Mouse (Mus musculus) MEL (cell line): Measurements from ENCODE around the gene Hspg2. TPM values are rescaled to one million over a fixed set of nuclear protein-coding genes. Genes with fewer than 3 reads are reported as not detected.

ENCODE experiments used
- DNase-seq: peaks from one replicate; pipeline ENCODE4 v3.0.0; 2011; ENCODE audit warnings: low read depth, low spot score
- H3K27ac ChIP-seq: 2 replicates; pipeline ENCODE4 v1.5.1; 2012; ENCODE audit warnings: low read depth, mild to moderate bottlenecking, control low read depth, low read length, moderate library complexity; ENCODE audit not compliant: control insufficient read depth
- H3K27me3 ChIP-seq, 2 experiments: fragments of 150-350 bp in 1 of 2; sonication (generic) in 1 of 2; 2 replicates each; pipeline ENCODE4 v1.6.1; 2012; ENCODE audit warnings: low read length in 2 of 2, mild to moderate bottlenecking in 2 of 2, improper control_type of control experiment in 1 of 2, moderate library complexity in 1 of 2; ENCODE audit not compliant: insufficient read depth in 2 of 2, control insufficient read depth in 1 of 2
- H3K36me3 ChIP-seq, 2 experiments: 2 replicates each; pipeline ENCODE4 v1.6.1; 2012 to 2014; ENCODE audit warnings: low read length in 2 of 2, improper control_type of control experiment in 1 of 2, inconsistent platforms in 1 of 2, mild to moderate bottlenecking in 1 of 2; ENCODE audit not compliant: insufficient read depth in 2 of 2, control insufficient read depth in 1 of 2
- H3K4me1 ChIP-seq, 2 experiments: fragments of 150-350 bp in 1 of 2; sonication (generic) in 1 of 2; 2 replicates each; pipeline ENCODE4 v1.6.1; 2012; ENCODE audit warnings: low read length in 2 of 2, improper control_type of control experiment in 1 of 2, mild to moderate bottlenecking in 1 of 2; ENCODE audit not compliant: insufficient read depth in 2 of 2, control insufficient read depth in 1 of 2
- H3K4me3 ChIP-seq, 2 experiments: fragments of 150-350 bp in 1 of 2; sonication (generic) in 1 of 2; 2 replicates each; pipeline ENCODE4 v1.5.1; 2012; ENCODE audit warnings: low read depth in 2 of 2, low read length in 2 of 2, mild to moderate bottlenecking in 2 of 2, moderate library complexity in 2 of 2, control low read depth in 1 of 2, improper control_type of control experiment in 1 of 2; ENCODE audit not compliant: control insufficient read depth in 1 of 2, insufficient read depth in 1 of 2
- H3K79me2 ChIP-seq: 2 replicates; pipeline ENCODE4 v1.6.1; 2012; ENCODE audit warnings: mild to moderate bottlenecking, low read length, moderate library complexity; ENCODE audit not compliant: control insufficient read depth, poor library complexity, insufficient read depth
- H3K9ac ChIP-seq: 2 replicates; pipeline ENCODE4 v1.6.1; 2012; ENCODE audit warnings: low read depth, mild to moderate bottlenecking, control low read depth, low read length, moderate library complexity; ENCODE audit not compliant: control insufficient read depth, poor library complexity, severe bottlenecking
- H3K9me3 ChIP-seq: fragments of 150-350 bp; sonication (generic); replicated peaks from 2 replicates; pipeline ENCODE4 v1.6.1; 2012; ENCODE audit warnings: mild to moderate bottlenecking, low read length, improper control_type of control experiment, moderate library complexity; ENCODE audit not compliant: insufficient read depth
- CHD2 ChIP-seq: IDR thresholded peaks from 2 replicates; pipeline ENCODE4 v1.6.1; 2011; ENCODE audit warnings: low read length, improper control_type of control experiment
- CTCF ChIP-seq, 3 experiments: IDR thresholded peaks in 2 of 3; conservative IDR thresholded peaks in 1 of 3; 2 replicates each; pipeline ENCODE4 v1.5.1; 2011 to 2012; ENCODE audit warnings: low read length in 3 of 3, low read depth in 2 of 3, mild to moderate bottlenecking in 2 of 3, improper control_type of control experiment in 1 of 3, inconsistent platforms in 1 of 3, mixed read lengths in 1 of 3, moderate library complexity in 1 of 3; ENCODE audit not compliant: control insufficient read depth in 1 of 3, insufficient read depth in 1 of 3, poor library complexity in 1 of 3, severe bottlenecking in 1 of 3
- E2F4 ChIP-seq: IDR thresholded peaks from 2 replicates; pipeline ENCODE4 v1.6.1; 2011; ENCODE audit warnings: low read depth, low read length, improper control_type of control experiment, borderline replicate concordance
- ELF1 ChIP-seq: IDR thresholded peaks from 2 replicates; pipeline ENCODE4 v1.6.1; 2014; ENCODE audit warnings: low read depth, mild to moderate bottlenecking, inconsistent platforms, low read length, improper control_type of control experiment, moderate library complexity
- EP300 ChIP-seq, 2 experiments: IDR thresholded peaks; 2 replicates each; pipeline ENCODE4 v1.6.1; 2011; ENCODE audit warnings: improper control_type of control experiment in 2 of 2, low read length in 2 of 2, low read depth in 1 of 2, mild to moderate bottlenecking in 1 of 2
- ETS1 ChIP-seq: IDR thresholded peaks from 2 replicates; pipeline ENCODE4 v1.6.1; 2012; ENCODE audit warnings: low read depth, mild to moderate bottlenecking, inconsistent platforms, low read length, improper control_type of control experiment, moderate library complexity
- GABPA ChIP-seq: IDR thresholded peaks from 2 replicates; pipeline ENCODE4 v1.6.1; 2012; ENCODE audit warnings: low read depth, mild to moderate bottlenecking, inconsistent platforms, low read length, improper control_type of control experiment, moderate library complexity
- HCFC1 ChIP-seq: IDR thresholded peaks from 2 replicates; pipeline ENCODE4 v1.6.1; 2012; ENCODE audit warnings: low read depth, mild to moderate bottlenecking, inconsistent platforms, low read length, improper control_type of control experiment, moderate library complexity
- JUND ChIP-seq: IDR thresholded peaks from 2 replicates; pipeline ENCODE4 v1.6.1; 2011; ENCODE audit warnings: low read depth, mild to moderate bottlenecking, improper control_type of control experiment, low read length
- KAT2A ChIP-seq: conservative IDR thresholded peaks from 2 replicates; pipeline ENCODE4 v1.6.1; 2012; ENCODE audit warnings: low read depth, low read length, improper control_type of control experiment, inconsistent platforms
- MAFK ChIP-seq: IDR thresholded peaks from 2 replicates; pipeline ENCODE4 v1.6.1; 2011; ENCODE audit warnings: low read depth, mild to moderate bottlenecking, low read length, improper control_type of control experiment, borderline replicate concordance
- MAZ ChIP-seq: IDR thresholded peaks from 2 replicates; pipeline ENCODE4 v1.6.1; 2012; ENCODE audit warnings: low read depth, mild to moderate bottlenecking, inconsistent platforms, low read length, improper control_type of control experiment
- MYC ChIP-seq: IDR thresholded peaks from 2 replicates; pipeline ENCODE4 v1.6.1; 2011; ENCODE audit warnings: low read depth, mild to moderate bottlenecking, low read length, improper control_type of control experiment, moderate library complexity
- NRF1 ChIP-seq: IDR thresholded peaks from 2 replicates; pipeline ENCODE4 v1.6.1; 2014; ENCODE audit warnings: low read depth, mild to moderate bottlenecking, inconsistent platforms, low read length, improper control_type of control experiment, moderate library complexity; ENCODE audit not compliant: poor library complexity, insufficient read depth, severe bottlenecking
- POLR2AphosphoS2 ChIP-seq: IDR thresholded peaks from 2 replicates; pipeline ENCODE4 v1.6.1; 2011; ENCODE audit warnings: low read length, improper control_type of control experiment
- POLR2AphosphoS5 ChIP-seq: IDR thresholded peaks from 2 replicates; pipeline ENCODE4 v1.6.1; 2012; ENCODE audit warnings: low read depth, borderline replicate concordance, mild to moderate bottlenecking, inconsistent platforms, low read length, moderate library complexity, mixed read lengths
- SIN3A ChIP-seq: IDR thresholded peaks from 2 replicates; pipeline ENCODE4 v1.6.1; 2012; ENCODE audit warnings: low read length, improper control_type of control experiment, inconsistent platforms
- TAL1 ChIP-seq: IDR thresholded peaks from 2 replicates; pipeline ENCODE4 v1.6.1; 2012; ENCODE audit warnings: mild to moderate bottlenecking, inconsistent platforms, low read length, moderate library complexity, mixed read lengths
- TBP ChIP-seq: IDR thresholded peaks from 2 replicates; pipeline ENCODE4 v1.8.0; 2011; ENCODE audit warnings: low read depth, low read length, improper control_type of control experiment
- TCF12 ChIP-seq: IDR thresholded peaks from 2 replicates; pipeline ENCODE4 v1.6.1; 2014; ENCODE audit warnings: low read depth, mild to moderate bottlenecking, inconsistent platforms, low read length, improper control_type of control experiment, moderate library complexity
- USF1 ChIP-seq: IDR thresholded peaks from 2 replicates; pipeline ENCODE4 v1.6.1; 2014; ENCODE audit warnings: low read depth, mild to moderate bottlenecking, inconsistent platforms, low read length, improper control_type of control experiment, moderate library complexity
- USF2 ChIP-seq, 2 experiments: IDR thresholded peaks; 2 replicates each; pipeline ENCODE4 v1.6.1; 2011 to 2012; ENCODE audit warnings: improper control_type of control experiment in 2 of 2, low read length in 2 of 2, borderline replicate concordance in 1 of 2, inconsistent platforms in 1 of 2, low read depth in 1 of 2, mild to moderate bottlenecking in 1 of 2; ENCODE audit not compliant: insufficient read depth in 1 of 2
- ZMIZ1 ChIP-seq: IDR thresholded peaks from 2 replicates; pipeline ENCODE4 v1.6.1; 2012; ENCODE audit warnings: low read depth, mild to moderate bottlenecking, inconsistent platforms, low read length, improper control_type of control experiment, moderate library complexity
- ZNF384 ChIP-seq: IDR thresholded peaks from 2 replicates; pipeline ENCODE4 v1.6.1; 2012; ENCODE audit warnings: low read depth, mild to moderate bottlenecking, inconsistent platforms, low read length, improper control_type of control experiment
- polyA plus RNA-seq, 2 experiments: library from polyadenylated mRNA; stranded (reverse) in 1 of 2; unstranded in 1 of 2; fragments of >175 nt in 1 of 2; fragments of >200 nt in 1 of 2; gene quantifications; 2 replicates each; pipeline versions ENCODE4 v1.2.1 to v1.2.4; 2012; ENCODE audit warnings: low replicate concordance in 2 of 2, low read depth in 1 of 2; ENCODE audit not compliant: insufficient read length in 2 of 2, insufficient read depth in 1 of 2, missing spikeins in 1 of 2
- total RNA-seq: library from RNA; depleted of rRNA; stranded (reverse); fragments of 300-350 nt; gene quantifications from 2 replicates; pipeline ENCODE4 v1.2.3, GENCODE M21; 2012

Hspg2 gene
- total and polyA plus RNA-seq, 3 experiments: 0.04 TPM; not detected in 1

- Histone ChIP-seq H3K27ac (no peak overlapping the region), H3K4me3 (no peak overlapping the region), H3K9me3 (no peaks in the 10 kb centered on the region), H3K79me2 (no peaks in the 10 kb centered on the region), H3K9ac (no peak overlapping the region), H3K27me3 (no peaks in the 10 kb centered on the region; a peak in 1 of 4 replicates), H3K36me3 (no peaks in the 10 kb centered on the region), H3K4me1 (no peaks in the 10 kb centered on the region)
- no peak for TF ChIP-seq MAZ
- no peak for TF ChIP-seq ZMIZ1
- no peak for TF ChIP-seq HCFC1
- TF ChIP-seq USF2 (IDR thresholded peaks at IDR 0.05; ENCODE audit: borderline replicate concordance in 1 of 2, insufficient read depth in 1 of 2, low read depth in 1 of 2, low read length in 2 of 2): no peak
- TF ChIP-seq USF1: no peak
- TF ChIP-seq POLR2AphosphoS2: no peak
- TF ChIP-seq EP300 (IDR thresholded peaks at IDR 0.05; ENCODE audit: low read depth in 1 of 2, low read length in 2 of 2): no peak
- TF ChIP-seq TAL1: no peak
- TF ChIP-seq E2F4: no peak
- TF ChIP-seq TBP: no peak
- TF ChIP-seq SIN3A: no peak
- TF ChIP-seq ELF1: no peak
- TF ChIP-seq GABPA: no peak
- TF ChIP-seq POLR2AphosphoS5: no peak
- TF ChIP-seq CTCF (IDR thresholded peaks at IDR 0.05 in 2 of 3, conservative IDR thresholded peaks at IDR 0.05 in 1 of 3; ENCODE audit: control insufficient read depth in 1 of 3, insufficient read depth in 1 of 3, low read depth in 2 of 3, low read length in 3 of 3, poor library complexity in 1 of 3, severe bottlenecking in 1 of 3): no peak
- TF ChIP-seq NRF1: no peak
- TF ChIP-seq TCF12: no peak
- no peak for TF ChIP-seq ETS1
- no peak for TF ChIP-seq KAT2A
- no peak for TF ChIP-seq MYC
- DNase-seq: no peak
Observed at GRCm38 (mm10) chr4:137527368-137527767, 58.8 kb downstream of the Hspg2 start.

DNA sequence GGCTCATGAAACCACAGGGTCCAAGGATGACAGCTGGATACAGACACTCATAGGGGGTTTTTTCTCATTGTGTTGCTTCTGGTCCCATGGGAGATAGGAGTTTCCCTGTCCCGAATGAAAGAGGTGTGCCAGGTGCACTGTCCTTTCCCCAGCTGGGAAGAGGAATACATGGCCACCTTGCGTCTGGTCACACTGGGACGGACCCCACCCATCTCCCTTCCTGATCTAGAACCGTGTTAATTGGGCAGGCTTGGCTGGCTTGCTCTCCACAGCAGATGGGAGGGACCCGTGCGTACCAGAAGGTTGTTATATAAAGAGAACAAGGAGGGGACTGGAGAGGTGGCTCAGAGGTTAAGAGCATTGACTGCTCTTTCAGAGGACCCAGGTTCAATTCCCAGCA lies 59.3 kb downstream of the Hspg2 start:
- no peaks in the 10 kb centered on the region; a peak in 1 of 4 replicates for H3K27me3 ChIP-seq
- H3K27ac ChIP-seq: no peak overlapping the region
- no peak for DNase-seq
- no peaks in the 10 kb centered on the region for H3K36me3 ChIP-seq
- no peak overlapping the region for H3K9ac ChIP-seq
- no peaks in the 10 kb centered on the region for H3K79me2 ChIP-seq
- H3K9me3 ChIP-seq: no peaks in the 10 kb centered on the region
- H3K4me3 ChIP-seq: no peak overlapping the region
- no peaks in the 10 kb centered on the region for H3K4me1 ChIP-seq
- no peak for TF ChIP-seq KAT2A
- no peak for TF ChIP-seq ZNF384
- TF ChIP-seq MAFK: no peak
- no peak for TF ChIP-seq JUND
- TF ChIP-seq CHD2: no peak
